Mouse (Mus musculus) spleen, postnatal 4 days (tissue): ENCODE data around the gene BC051142.
"Not testable (repeated sequence)": the region's sequence is repeated elsewhere in the genome, so short reads cannot be mapped to it uniquely, and the experiment has no call there.

Experiments
- DNase-seq, 2 experiments: peaks; one replicate each; pipeline ENCODE4 v3.0.0; 2022; ENCODE audit warnings: low spot score in 2 of 2

Gene BC051142

GRCm38 (mm10) chr17:34398058-34398710 lies 436 bp upstream of the BC051142 start:
- peak in 1 of 2 experiments; percentile 57 for DNase-seq

- DNase-seq = no peak
Measured at GRCm38 (mm10) chr17:34399394-34399715, 735 bp downstream of the BC051142 start.

- DNase-seq = peak; percentile 70 to 84
Measured at GRCm38 (mm10) chr17:34411117-34411516, 12.5 kb downstream of the BC051142 start.

DNA sequence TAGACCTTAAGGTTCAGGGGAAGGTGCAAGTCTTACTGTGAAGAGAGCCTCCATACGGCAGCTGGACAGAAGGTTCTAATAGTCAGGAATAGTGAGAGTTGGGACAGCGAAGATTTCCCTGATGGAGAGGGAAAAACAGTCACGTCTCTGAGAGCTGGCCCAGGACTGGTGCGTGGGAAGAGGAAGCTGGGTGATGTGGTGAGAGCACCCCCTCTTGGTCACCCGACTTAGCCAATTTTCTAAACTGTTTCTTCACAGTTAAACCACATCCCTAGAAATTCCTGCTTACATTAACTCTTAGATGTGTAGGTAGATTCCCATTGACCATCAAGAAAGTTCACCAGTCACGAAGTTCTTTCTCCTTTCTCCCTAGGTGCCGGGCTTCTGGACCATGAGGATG lies 21.4 kb downstream of the BC051142 start:
- DNase-seq = no peak

DNA sequence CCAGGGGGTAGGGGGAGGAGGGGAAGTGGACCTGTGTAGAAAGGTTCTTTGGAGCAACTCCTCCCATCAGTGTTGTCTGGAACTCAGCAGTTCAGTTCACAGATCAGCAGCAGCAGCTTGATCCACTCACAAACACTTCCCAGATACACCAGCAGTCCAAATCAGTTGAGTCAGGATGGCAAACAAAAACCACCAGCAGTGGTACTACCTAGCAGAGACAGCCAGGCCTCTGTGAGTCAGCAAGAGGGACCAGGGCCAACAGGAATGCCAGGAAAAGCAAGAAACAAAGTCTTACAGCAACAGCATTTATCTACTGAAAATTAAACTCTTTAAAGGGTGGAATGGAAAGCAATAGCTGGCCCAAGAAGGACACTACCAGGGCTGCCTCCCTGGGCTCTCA lies 29.0 kb downstream of the BC051142 start:
- DNase-seq = no peak

- no peak for DNase-seq
Measured at GRCm38 (mm10) chr17:34437120-34437519, 38.5 kb downstream of the BC051142 start.

GRCm38 (mm10) chr17:34437606-34438005 lies 39.0 kb downstream of the BC051142 start:
- DNase-seq = no peak

- no peak for DNase-seq
Measured at GRCm38 (mm10) chr17:34438588-34438987, 40.0 kb downstream of the BC051142 start.

DNA sequence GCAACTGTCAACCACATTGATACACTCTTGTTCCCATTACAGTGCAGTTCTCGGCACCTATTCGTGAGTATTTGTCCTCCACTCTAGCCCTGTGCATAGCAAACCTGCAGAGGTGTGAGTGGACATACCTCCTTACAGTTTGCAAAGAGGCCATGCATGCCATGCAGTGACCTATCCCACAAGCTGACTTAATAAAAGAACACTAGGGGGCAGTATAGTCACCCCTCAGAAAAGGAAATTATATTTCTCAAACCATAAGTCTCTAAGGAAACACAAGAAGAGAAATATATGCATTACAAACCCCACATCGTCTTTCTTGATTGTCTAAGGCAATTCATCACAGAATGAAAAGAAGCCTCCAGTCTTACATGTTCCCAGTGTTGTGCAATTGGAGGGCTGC lies 41.2 kb downstream of the BC051142 start:
- DNase-seq = no peak

- no peak for DNase-seq
Measured at GRCm38 (mm10) chr17:34441990-34442389, 43.4 kb downstream of the BC051142 start.

DNA sequence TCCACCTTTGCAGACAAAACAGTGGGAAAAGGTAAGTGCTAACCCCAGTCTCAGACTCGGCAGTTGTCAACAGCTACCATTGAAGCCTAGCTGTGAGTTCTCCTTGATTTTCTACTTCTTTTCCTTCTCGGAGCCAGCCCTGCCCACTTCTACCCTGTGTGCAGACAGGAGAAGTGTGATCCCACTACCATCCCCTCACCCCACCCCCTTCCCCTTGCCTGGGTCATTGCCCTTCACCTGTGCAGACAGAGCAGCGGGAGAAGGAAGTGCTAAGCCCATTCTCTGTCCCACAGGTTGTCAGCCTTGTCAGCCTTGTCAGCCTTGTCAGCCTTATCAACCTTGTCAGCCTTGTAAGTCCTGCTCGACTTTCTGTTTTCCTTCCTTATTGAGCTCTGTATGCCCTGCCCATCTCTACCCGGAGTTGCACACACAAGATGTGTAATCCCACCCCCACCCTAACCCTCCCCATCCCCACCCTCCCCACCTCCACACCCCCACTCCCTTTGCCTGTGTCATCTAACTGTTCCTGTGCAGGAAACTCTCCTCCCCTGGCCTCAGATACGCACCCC lies 49.9 kb downstream of the BC051142 start:
- no peak for DNase-seq

- DNase-seq = no peak
Measured at GRCm38 (mm10) chr17:34457668-34458067, 59.0 kb downstream of the BC051142 start.

DNA sequence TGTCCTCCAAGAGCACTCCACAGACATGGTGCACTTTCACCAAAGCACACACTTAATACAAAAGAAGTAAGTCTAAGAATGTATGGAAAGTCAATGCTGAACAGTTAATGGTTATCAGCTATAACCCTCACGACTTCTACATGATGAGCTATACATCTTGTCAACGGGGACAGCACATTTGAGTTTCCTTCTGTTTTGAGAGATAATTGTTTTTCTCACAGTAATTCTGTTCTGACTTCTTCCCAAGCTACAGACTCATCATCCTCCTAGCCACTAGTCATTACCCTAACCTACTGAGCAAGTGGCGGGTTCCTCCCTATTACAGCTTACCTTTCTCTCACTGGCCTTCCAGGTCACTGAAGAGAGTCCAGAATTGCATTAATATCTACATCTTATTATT lies 60.6 kb downstream of the BC051142 start:
- no peak for DNase-seq

DNA sequence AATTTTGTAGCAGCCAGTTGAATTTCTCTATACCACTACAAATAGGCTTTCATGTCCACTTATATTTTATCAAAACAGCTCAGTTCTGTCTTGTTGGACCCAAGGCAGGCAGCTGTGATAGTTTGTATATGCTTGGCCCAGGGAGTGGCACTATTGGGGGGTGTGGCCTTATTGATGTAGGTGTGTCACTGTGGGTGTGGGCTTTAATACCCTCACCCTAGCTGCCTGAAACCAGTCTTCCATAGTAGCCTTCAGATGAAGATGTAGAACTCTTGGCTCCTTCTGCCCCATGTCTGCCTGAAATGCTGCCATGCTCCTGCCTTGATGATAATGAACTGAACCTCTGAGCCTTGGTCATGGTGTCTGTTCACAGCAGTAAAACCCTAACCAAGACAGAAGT lies 67.3 kb downstream of the BC051142 start:
- DNase-seq = not testable (repeated sequence)

- no peak for DNase-seq
Measured at GRCm38 (mm10) chr17:34470491-34470890, 71.9 kb downstream of the BC051142 start.

DNA sequence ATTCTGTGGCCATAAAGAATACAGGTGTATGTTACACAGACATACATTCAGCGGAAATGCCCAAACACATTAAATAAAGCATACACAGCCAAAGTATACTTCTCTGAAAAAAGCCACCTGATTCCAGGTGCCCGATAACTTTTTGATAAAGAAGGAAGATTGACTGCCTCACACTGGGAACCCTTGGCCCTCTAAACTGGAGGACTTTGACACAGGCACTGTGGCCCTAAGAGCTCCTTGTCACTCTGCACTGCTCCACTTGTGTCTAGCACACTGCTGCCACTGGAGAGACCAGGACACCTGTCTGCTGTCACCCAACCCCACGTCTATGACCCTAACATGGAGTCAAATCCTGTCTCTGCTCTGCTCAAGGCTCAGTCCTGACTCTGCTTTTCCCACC lies 76.4 kb downstream of the BC051142 start:
- DNase-seq = no peak

DNA sequence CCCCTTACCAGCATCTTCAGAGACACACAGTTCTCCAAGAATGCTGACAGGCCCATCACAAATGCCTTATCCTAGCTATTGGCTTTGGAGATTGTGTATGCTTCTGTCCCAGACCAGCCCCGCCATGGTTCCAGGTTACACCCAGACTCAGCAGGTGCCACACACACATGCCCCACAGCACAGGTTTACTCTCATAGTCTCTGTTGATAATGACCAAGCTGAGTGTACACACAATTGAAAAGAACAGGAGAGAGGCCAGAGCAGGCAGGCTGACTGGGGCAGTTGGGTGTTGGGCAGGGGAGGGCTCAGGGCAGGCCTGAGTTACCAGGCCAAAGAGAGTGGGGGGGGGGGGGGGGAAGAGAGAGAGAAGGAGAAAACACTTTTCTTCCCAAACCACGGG lies 77.8 kb downstream of the BC051142 start:
- DNase-seq = no peak

DNA sequence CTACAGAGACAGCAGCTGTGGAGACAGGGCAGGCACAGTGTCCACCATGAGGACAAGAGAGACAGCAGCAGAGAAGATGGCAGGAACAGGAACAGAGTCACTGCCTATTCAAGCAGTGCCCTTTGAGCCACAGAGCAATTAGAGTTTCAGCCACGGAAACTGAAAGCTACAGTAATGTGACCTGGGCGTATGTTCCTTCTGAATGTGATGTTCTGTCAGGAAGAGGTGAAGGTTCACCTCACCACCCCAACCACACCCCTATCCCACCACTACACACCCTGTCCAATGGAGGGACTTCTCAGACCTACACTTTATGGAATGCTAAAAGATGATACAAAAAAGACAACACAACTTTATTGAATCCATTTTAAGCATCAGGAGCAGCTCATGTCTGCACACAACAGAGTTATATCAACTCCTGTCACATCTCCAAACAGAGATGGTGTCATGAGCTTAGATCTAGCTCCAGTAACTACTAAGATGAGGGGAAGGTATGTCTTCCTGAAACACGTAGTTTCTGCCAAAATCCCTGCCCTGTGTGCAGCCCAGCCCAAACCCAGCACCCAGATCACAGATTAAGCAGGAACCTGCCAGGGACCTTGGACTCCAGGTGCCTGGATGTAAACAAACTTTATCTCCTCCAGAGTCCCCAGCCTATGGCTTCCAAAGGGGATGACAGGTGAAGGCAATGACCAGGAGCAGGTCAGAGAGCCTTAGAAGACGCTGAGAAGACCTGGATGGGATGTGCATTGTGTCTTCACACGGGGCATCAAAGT lies 78.8 kb downstream of the BC051142 start, which contains the start of gene Btnl4:
Gene Btnl4 (minus strand): TSS at position 81 of the 776 bp plus-strand sequence.
- not testable (repeated sequence) for DNase-seq

GRCm38 (mm10) chr17:34492796-34493195 lies 94.2 kb downstream of the BC051142 start:
- no peak for DNase-seq

DNA sequence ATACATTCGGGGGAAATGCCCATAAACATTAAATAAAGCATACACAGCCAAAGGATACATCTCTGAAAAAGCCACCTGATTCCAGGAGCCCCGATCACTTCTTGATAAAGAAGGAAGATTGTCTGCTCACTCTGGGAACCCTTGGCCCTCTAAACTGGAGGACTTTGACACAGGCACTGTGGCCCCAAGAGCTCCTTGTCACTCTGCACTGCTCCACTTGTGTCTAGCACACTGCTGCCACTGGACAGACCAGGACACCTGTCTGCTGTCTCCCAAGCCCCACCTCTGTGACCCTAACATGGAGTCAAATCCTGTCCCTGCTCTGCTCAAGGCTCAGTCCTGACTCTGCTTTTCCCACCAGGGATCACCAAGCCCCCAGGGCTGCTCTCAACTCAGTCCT lies 96.5 kb downstream of the BC051142 start:
- DNase-seq = not testable (repeated sequence)

DNA sequence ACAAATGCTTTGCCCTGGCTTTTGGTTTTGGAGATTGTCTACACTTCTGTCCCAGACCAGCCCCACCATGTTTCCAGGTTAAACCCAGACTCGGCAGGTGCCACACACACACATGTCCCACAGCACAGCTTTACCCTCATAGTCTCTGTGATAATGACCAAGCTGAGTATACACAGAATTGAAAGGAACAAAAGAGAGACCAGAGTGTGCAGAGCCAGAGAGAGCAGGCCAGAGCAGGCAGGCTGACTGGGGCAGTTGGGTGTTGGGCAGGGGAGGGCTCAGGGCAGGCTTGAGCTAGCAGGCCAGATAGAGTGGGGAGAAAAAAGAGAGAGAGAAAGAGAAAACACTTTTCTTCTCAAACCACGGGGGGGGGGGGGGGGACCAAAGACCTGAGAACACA lies 97.9 kb downstream of the BC051142 start:
- no peak for DNase-seq

DNA sequence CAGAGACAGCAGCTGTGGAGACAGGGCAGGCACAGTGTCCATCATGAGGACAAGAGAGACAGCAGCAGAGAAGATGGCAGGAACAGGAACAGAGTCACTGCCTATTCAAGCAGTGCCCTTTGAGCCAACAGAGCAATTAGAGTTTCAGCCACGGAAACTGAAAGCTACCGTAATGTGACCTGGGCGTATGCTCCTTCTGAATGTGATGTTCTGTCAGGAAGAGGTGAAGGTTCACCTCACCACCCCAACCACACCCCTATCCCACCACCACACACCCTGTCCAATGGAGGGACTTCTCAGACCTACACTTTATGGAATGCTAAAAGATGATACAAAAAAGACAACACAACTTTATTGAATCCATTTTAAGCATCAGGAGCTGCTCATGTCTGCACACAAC lies 98.7 kb downstream of the BC051142 start:
- DNase-seq = not testable (repeated sequence)

DNA sequence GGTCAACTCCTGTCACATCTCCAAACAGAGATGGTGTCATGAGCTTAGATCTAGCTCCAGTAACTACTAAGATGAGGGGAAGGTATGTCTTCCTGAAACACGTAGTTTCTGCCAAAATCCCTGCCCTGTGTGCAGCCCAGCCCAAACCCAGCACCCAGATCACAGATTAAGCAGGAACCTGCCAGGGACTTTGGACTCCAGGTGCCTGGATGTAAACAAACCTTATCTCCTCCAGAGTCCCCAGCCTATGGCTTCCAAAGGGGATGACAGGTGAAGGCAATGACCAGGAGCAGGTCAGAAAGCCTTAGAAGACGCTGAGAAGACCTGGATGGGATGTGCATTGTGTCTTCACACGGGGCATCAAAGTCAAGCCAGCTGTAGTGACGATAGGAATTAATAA lies 99.1 kb downstream of the BC051142 start:
- DNase-seq = not testable (repeated sequence)
